Mouse (Mus musculus) ES-E14 (cell line): ENCODE measurements at regions not wholly inside any gene's neighbourhood (a gene's known extent, or its start where the extent isn't known, plus 50 kb on each side); places are given as distances from the start of the nearest gene placed in this dataset.

Experiments used
- DNase-seq: peaks from one replicate; pipeline ENCODE4 v3.0.0-alpha.2; 2013; ENCODE audit warnings: low read depth, low spot score
- H3K27ac ChIP-seq: 2 replicates; pipeline ENCODE4 v1.5.1; 2012; ENCODE audit warnings: low read depth, mild to moderate bottlenecking, low read length, moderate library complexity, mixed read lengths; ENCODE audit not compliant: poor library complexity, insufficient read depth, severe bottlenecking
- H3K36me3 ChIP-seq: 2 replicates; pipeline ENCODE4 v1.6.1; 2012; ENCODE audit warnings: mild to moderate bottlenecking, low read length, moderate library complexity, mixed read lengths; ENCODE audit not compliant: control insufficient read depth, poor library complexity, insufficient read depth, severe bottlenecking
- H3K4me1 ChIP-seq, 2 experiments: fragments of 150-350 bp in 1 of 2; sonication (generic) in 1 of 2; 2 replicates each; pipeline ENCODE4 v1.6.1; 2012; ENCODE audit warnings: low read length in 2 of 2, mild to moderate bottlenecking in 1 of 2, mixed read lengths in 1 of 2; ENCODE audit not compliant: control insufficient read depth in 2 of 2, insufficient read depth in 2 of 2, poor library complexity in 1 of 2
- H3K4me3 ChIP-seq, 2 experiments: fragments of 150-350 bp in 1 of 2; sonication (generic) in 1 of 2; 2 replicates each; pipeline ENCODE4 v1.5.1; 2012; ENCODE audit warnings: low read length in 2 of 2, low read depth in 1 of 2, mild to moderate bottlenecking in 1 of 2, mixed read lengths in 1 of 2; ENCODE audit not compliant: insufficient read depth in 1 of 2, poor library complexity in 1 of 2, severe bottlenecking in 1 of 2
- H3K9ac ChIP-seq: 2 replicates; pipeline ENCODE4 v1.6.1; 2012; ENCODE audit warnings: low read depth, mild to moderate bottlenecking, low read length, mixed read lengths; ENCODE audit not compliant: poor library complexity, insufficient read depth, severe bottlenecking
- H3K9me3 ChIP-seq: fragments of 150-350 bp; sonication (generic); 2 replicates; pipeline ENCODE4 v1.6.1; 2012; ENCODE audit warnings: low read depth, mild to moderate bottlenecking, low read length; ENCODE audit not compliant: control insufficient read depth, insufficient read depth
- CHD2 ChIP-seq: IDR thresholded peaks from 2 replicates; pipeline ENCODE4 v1.6.1; 2014; ENCODE audit warnings: mild to moderate bottlenecking, low read depth, low read length, inconsistent platforms
- HCFC1 ChIP-seq: IDR thresholded peaks from 2 replicates; pipeline ENCODE4 v1.6.1; 2012; ENCODE audit warnings: low read length, inconsistent platforms, borderline replicate concordance; ENCODE audit not compliant: insufficient read depth
- MAFK ChIP-seq: IDR thresholded peaks from 2 replicates; pipeline ENCODE4 v1.6.1; 2014; ENCODE audit warnings: mild to moderate bottlenecking, low read depth, low read length, inconsistent platforms; ENCODE audit not compliant: insufficient read depth
- ZC3H11A ChIP-seq: IDR thresholded peaks from 2 replicates; pipeline ENCODE4 v1.6.1; 2012; ENCODE audit warnings: low read depth, mild to moderate bottlenecking, inconsistent platforms, low read length, borderline replicate concordance
- ZNF384 ChIP-seq: IDR thresholded peaks from 2 replicates; pipeline ENCODE4 v1.6.1; 2012; ENCODE audit warnings: low read depth, low read length, inconsistent platforms
- in situ Hi-C, 2 experiments: fragments of 600-800 bp; cut with MboI; formaldehyde crosslinking; loops; one replicate each; pipeline ENCODE4 v1.15.1; 2025; ENCODE audit warnings: low sequenced_read_pairs in 2 of 2, inconsistent platforms in 1 of 2; ENCODE audit not compliant: unreplicated experiment in 2 of 2

DNA sequence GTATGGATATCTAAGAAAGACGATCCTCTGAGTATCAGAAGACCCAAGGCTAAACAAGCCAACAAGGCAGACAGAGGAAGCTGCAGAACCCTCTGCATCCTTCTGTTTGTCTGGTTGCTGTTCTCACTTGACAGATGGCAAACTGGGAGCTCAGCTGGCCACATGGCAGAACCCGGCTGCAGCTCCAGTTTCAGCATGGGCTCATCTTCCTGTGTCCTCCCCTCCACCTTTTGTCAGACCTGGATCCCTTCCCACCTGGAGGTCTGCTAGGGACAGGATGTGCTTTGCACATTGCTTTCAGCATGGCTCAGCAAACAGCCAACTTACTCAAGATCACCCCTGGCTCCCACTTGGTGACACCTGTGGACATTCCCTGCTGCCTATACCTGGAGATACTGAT lies 284.9 kb downstream of the Tns1 start:
- no peak for TF ChIP-seq MAFK
- no peak for TF ChIP-seq ZNF384
- no peak for TF ChIP-seq ZC3H11A
- TF ChIP-seq HCFC1: no peak
- TF ChIP-seq CHD2: no peak
- in situ Hi-C loops: no loop called here
- no peaks in the 10 kb centered on the region for H3K36me3 ChIP-seq
- no peak overlapping the region for H3K9ac ChIP-seq
- no peak overlapping the region for H3K4me3 ChIP-seq
- no peak overlapping the region for H3K27ac ChIP-seq
- DNase-seq: no peak
- H3K9me3 ChIP-seq: no peaks in the 10 kb centered on the region
- no peaks in the 10 kb centered on the region for H3K4me1 ChIP-seq

DNA sequence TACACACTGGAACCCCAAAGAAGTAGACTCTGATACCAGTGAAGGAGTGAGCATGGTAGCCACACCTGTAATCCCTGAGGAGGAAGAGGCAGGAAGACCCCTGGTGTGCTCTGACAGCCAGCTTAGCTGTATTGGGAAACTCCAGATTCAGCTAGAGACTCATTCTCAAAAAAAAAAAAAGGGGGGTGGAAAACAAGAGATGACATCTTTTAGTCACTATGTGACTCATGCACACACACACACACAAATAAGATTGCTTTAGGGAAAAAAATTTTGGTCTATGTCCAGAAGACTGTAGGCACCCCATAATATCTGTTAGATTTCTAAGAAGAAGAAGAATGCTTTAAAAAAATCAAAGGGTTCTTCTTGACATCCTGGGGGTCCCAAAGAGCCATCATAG lies 287.6 kb downstream of the Tns1 start:
- DNase-seq: no peak
- no peak for TF ChIP-seq CHD2
- TF ChIP-seq MAFK: no peak
- no peak for TF ChIP-seq HCFC1
- no peak for TF ChIP-seq ZC3H11A
- no peak for TF ChIP-seq ZNF384
- Histone ChIP-seq H3K4me1 (no peaks in the 10 kb centered on the region), H3K4me3 (no peak overlapping the region), H3K27ac (no peak overlapping the region), H3K9me3 (no peaks in the 10 kb centered on the region), H3K36me3 (no peaks in the 10 kb centered on the region), H3K9ac (no peak overlapping the region)
- in situ Hi-C loops: no loop called here

DNA sequence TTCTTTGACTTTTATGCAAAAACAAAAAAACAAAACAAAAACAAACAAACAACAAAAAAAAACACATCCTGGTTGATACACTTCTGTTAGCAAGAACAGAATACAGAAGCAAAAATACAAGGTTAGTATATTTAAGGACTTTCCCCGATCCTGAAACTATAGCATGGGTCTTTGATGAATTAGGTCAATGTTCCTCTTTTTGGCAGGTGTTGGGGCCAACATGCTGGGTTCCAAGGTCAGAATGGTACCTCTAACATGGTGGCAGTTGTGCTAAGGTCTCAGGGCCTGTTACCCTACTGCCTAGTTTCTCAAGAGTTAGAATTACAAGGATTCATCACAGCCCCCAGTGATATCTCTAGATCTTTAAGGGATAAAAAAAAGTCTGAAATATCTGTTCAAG lies 289.7 kb downstream of the Tns1 start:
- H3K36me3 ChIP-seq: no peaks in the 10 kb centered on the region
- H3K4me1 ChIP-seq: no peaks in the 10 kb centered on the region
- no peaks in the 10 kb centered on the region for H3K9me3 ChIP-seq
- no peak for TF ChIP-seq MAFK
- no peak for TF ChIP-seq CHD2
- TF ChIP-seq ZC3H11A: no peak
- TF ChIP-seq HCFC1: no peak
- no peak for TF ChIP-seq ZNF384
- no peak for DNase-seq
- in situ Hi-C loops: no loop called here
- H3K9ac ChIP-seq: no peak overlapping the region
- H3K27ac ChIP-seq: no peak overlapping the region
- H3K4me3 ChIP-seq: no peak overlapping the region

DNA sequence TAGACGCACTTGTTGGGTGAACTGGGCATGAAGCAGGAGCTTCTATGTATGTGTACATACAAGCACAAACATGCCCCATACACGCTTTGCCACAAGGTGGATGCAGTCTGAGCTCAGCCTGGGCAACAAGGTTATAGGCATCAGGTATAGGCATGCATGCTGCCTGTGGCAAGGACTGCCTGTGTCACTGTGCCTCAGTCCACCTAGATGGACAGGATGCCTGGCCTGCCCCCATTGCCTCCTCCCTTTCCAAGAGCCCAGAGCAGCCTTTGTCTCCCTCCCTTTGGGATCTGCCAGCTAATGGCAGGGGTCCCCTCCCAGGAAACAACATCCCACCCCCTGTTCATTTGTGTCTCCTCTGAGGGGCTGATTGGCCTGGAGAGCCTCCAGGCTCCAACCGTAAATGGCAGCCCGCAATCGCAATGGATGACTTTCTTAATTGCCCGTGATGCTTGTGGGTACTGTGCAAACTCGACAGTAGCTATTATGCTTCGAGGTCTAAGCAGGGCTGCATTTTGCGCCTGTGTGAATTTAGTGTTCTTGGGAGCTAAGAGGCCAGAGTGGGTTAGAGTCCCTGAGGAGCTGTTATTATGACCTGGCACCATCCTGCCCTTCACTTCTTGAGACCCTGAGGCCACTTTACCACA lies 293.6 kb downstream of the Tns1 start:
- H3K36me3 ChIP-seq: no peaks in the 10 kb centered on the region
- no peak overlapping the region for H3K4me3 ChIP-seq
- DNase-seq: no peak
- in situ Hi-C loops: no loop called here
- no peak overlapping the region for H3K9ac ChIP-seq
- no peaks in the 10 kb centered on the region for H3K9me3 ChIP-seq
- no peak for TF ChIP-seq HCFC1
- no peak for TF ChIP-seq MAFK
- no peak for TF ChIP-seq ZC3H11A
- no peak for TF ChIP-seq CHD2
- no peak for TF ChIP-seq ZNF384
- H3K4me1 ChIP-seq: no peaks in the 10 kb centered on the region
- no peak overlapping the region for H3K27ac ChIP-seq

DNA sequence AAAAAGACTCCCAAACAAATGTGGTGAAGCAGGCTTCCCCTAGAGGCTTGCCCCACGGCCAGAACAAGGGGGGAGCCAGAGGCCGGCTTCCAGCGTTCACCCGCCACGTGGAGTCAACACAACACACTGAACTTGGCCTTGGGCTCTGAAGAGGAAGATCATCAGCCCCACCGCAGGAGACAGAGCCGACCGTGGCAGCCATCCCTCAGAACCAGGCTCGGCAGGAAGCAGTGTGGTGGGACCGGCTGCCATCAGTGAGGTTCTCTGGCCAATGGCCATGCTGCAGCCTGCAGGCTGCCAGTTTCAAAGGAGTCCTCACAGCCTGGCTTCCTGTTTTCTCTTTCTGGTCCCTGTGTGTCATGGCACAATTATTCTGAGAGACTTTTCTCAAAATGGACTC lies 295.3 kb downstream of the Tns1 start:
- in situ Hi-C loops: loop anchor here in 1 of 2 experiments (10.0 kb wide), 1 partner anchor 954 kb away; the partner anchor contains the start of gene Igfbp5
- Histone ChIP-seq H3K4me3 (no peak overlapping the region), H3K36me3 (no peaks in the 10 kb centered on the region), H3K9me3 (no peaks in the 10 kb centered on the region), H3K27ac (no peak overlapping the region), H3K9ac (no peak overlapping the region), H3K4me1 (no peaks in the 10 kb centered on the region)
- DNase-seq: no peak
- TF ChIP-seq ZNF384 (no peak), ZC3H11A (no peak), MAFK (no peak), HCFC1 (no peak), CHD2 (no peak)
